Mouse (Mus musculus): ENCODE data around the gene Aen. TPM values are rescaled to one million over a fixed set of nuclear protein-coding genes. Genes with fewer than 3 reads are reported as not detected.

The Aen gene
- total and polyA plus RNA-seq, 3 experiments, result 69.1 to 74.2 (median 72.9) TPM

GRCm38 (mm10) chr7:78883016-78883725, 12.5 kb upstream of the Aen start:
- H3K4me2 ChIP-seq (ENCODE audit: insufficient read depth, low read depth, poor library complexity, severe bottlenecking), result peak overlapping the region; percentile 57
- H3K4me1 ChIP-seq (ENCODE audit: control insufficient read depth in 1 of 2, insufficient read depth in 2 of 2), result 0 out of 4 replicates have a peak, but pooled peaks cover 0 to 3% of the 10 kb centered on the region in 2 experiments
- H3K9me3 ChIP-seq (replicated peaks; ENCODE audit: low read length), result no peaks in the 10 kb centered on the region
- in situ Hi-C loops (cut with MboI; ENCODE audit: low pct_ligation_motif_present, low pct_unique_long_range_greater_than_20kb, low sequenced_read_pairs), result no loop called here
- H3K27ac ChIP-seq (ENCODE audit: insufficient read depth, low read depth), result no peak overlapping the region
- TF ChIP-seq CHD2 (IDR thresholded peaks at IDR 0.05; ENCODE audit: low read length) (no peak), ZNF384 (IDR thresholded peaks at IDR 0.05; ENCODE audit: low read depth, low read length) (no peak), ZC3H11A (IDR thresholded peaks at IDR 0.05; ENCODE audit: low read depth, low read length) (no peak), MAX (IDR thresholded peaks at IDR 0.05; ENCODE audit: low read length) (no peak), CTCF (conservative IDR thresholded peaks at IDR 0.05 in 1 of 2, IDR thresholded peaks at IDR 0.05 in 1 of 2; ENCODE audit: low read depth in 2 of 2, low read length in 2 of 2) (no peak), GABPA (IDR thresholded peaks at IDR 0.05; ENCODE audit: insufficient replicate concordance, low read depth, low read length) (no peak), ZMIZ1 (IDR thresholded peaks at IDR 0.05; ENCODE audit: low read depth, low read length) (no peak), POLR2A (IDR thresholded peaks at IDR 0.05; ENCODE audit: low read depth, low read length) (no peak)
- H3K4me3 ChIP-seq (replicated peaks in 1 of 3; ENCODE audit: low read depth in 2 of 3, low read length in 2 of 3, poor library complexity in 1 of 3), result no peak overlapping the region
- no peaks in the 10 kb centered on the region for H3K79me2 ChIP-seq (replicated peaks; ENCODE audit: control insufficient read depth, extremely low read depth, insufficient read depth, poor library complexity, severe bottlenecking)
- no peak for DNase-seq (ENCODE audit: extremely low read depth)
- H3K27me3 ChIP-seq (replicated peaks), result peaks cover 25% of the 10 kb centered on the region
- dilution Hi-C loops (cut with MboI; ENCODE audit: extremely low pct_ligation_motif_present, extremely low pct_unique_long_range_greater_than_20kb, low sequenced_read_pairs), result no loop called here
- H3K9ac ChIP-seq (ENCODE audit: insufficient read depth, low read depth), result no peak overlapping the region
- no peaks in the 10 kb centered on the region for H3K36me3 ChIP-seq (replicated peaks in 1 of 2; ENCODE audit: control insufficient read depth in 1 of 2, insufficient read depth in 1 of 2, low read length in 1 of 2)

- no peak overlapping the region for H3K4me3 ChIP-seq (replicated peaks in 1 of 3; ENCODE audit: low read depth in 2 of 3, low read length in 2 of 3, poor library complexity in 1 of 3)
- peaks cover 29% of the 10 kb centered on the region for H3K27me3 ChIP-seq (replicated peaks)
- in situ Hi-C loops (cut with MboI; ENCODE audit: low pct_ligation_motif_present, low pct_unique_long_range_greater_than_20kb, low sequenced_read_pairs), result no loop called here
- no peaks in the 10 kb centered on the region for H3K9me3 ChIP-seq (replicated peaks; ENCODE audit: low read length)
- TF ChIP-seq MXI1 (IDR thresholded peaks at IDR 0.05; ENCODE audit: low read depth, low read length) (no peak), USF1 (IDR thresholded peaks at IDR 0.05; ENCODE audit: low read depth, low read length) (no peak), MAZ (IDR thresholded peaks at IDR 0.05; ENCODE audit: low read depth, low read length) (no peak), ZKSCAN1 (IDR thresholded peaks at IDR 0.05; ENCODE audit: borderline replicate concordance, low read depth, low read length) (no peak), CHD1 (IDR thresholded peaks at IDR 0.05; ENCODE audit: low read depth, low read length) (no peak), POLR2AphosphoS2 (IDR thresholded peaks at IDR 0.05; ENCODE audit: low read depth, low read length) (no peak), ELF1 (IDR thresholded peaks at IDR 0.05; ENCODE audit: low read depth, low read length) (no peak), EP300 (IDR thresholded peaks at IDR 0.05; ENCODE audit: low read length) (no peak), JUND (conservative IDR thresholded peaks at IDR 0.05; ENCODE audit: low read depth, low read length) (no peak), BHLHE40 (IDR thresholded peaks at IDR 0.05; ENCODE audit: low read depth, low read length) (no peak), TBP (conservative IDR thresholded peaks at IDR 0.05; ENCODE audit: low read depth, low read length) (no peak), GABPA (IDR thresholded peaks at IDR 0.05; ENCODE audit: insufficient replicate concordance, low read depth, low read length) (no peak), KAT2A (IDR thresholded peaks at IDR 0.05; ENCODE audit: insufficient replicate concordance, low read length) (no peak), ZC3H11A (IDR thresholded peaks at IDR 0.05; ENCODE audit: low read depth, low read length) (no peak), UBTF (IDR thresholded peaks at IDR 0.05; ENCODE audit: low read depth, low read length) (no peak), JUN (IDR thresholded peaks at IDR 0.05; ENCODE audit: insufficient read depth, low read depth, low read length) (no peak), TCF12 (IDR thresholded peaks at IDR 0.05; ENCODE audit: low read depth, low read length) (no peak), HCFC1 (IDR thresholded peaks at IDR 0.05; ENCODE audit: low read depth, low read length) (no peak)
- no peak overlapping the region for H3K9ac ChIP-seq (ENCODE audit: insufficient read depth, low read depth)
- no peak overlapping the region for H3K4me2 ChIP-seq (ENCODE audit: insufficient read depth, low read depth, poor library complexity, severe bottlenecking)
- no peaks in the 10 kb centered on the region for H3K36me3 ChIP-seq (replicated peaks in 1 of 2; ENCODE audit: control insufficient read depth in 1 of 2, insufficient read depth in 1 of 2, low read length in 1 of 2)
- H3K79me2 ChIP-seq (replicated peaks; ENCODE audit: control insufficient read depth, extremely low read depth, insufficient read depth, poor library complexity, severe bottlenecking), result no peaks in the 10 kb centered on the region
- dilution Hi-C loops (cut with MboI; ENCODE audit: extremely low pct_ligation_motif_present, extremely low pct_unique_long_range_greater_than_20kb, low sequenced_read_pairs), result no loop called here
- DNase-seq (ENCODE audit: extremely low read depth), result no peak
- 0 out of 4 replicates have a peak, but pooled peaks cover 0 to 3% of the 10 kb centered on the region in 2 experiments for H3K4me1 ChIP-seq (ENCODE audit: control insufficient read depth in 1 of 2, insufficient read depth in 2 of 2)
- no peak overlapping the region for H3K27ac ChIP-seq (ENCODE audit: insufficient read depth, low read depth)
These were observed 12.0 kb upstream of the Aen start for GRCm38 (mm10) chr7:78883726-78884060.

Data from CH12.LX (cell line).